Mouse (Mus musculus) c-Kit-positive CD71-positive TER-119-positive erythroid progenitor cells, embryonic 14.5 days (primary cell): ENCODE measurements around the gene Spry1.
"Not testable (repeated sequence)": the region's sequence is repeated elsewhere in the genome, so short reads cannot be mapped to it uniquely, and the experiment has no call there.

Source experiments
- DNase-seq: peaks from one replicate; pipeline ENCODE4 v3.0.0-alpha.2; 2013; ENCODE audit warnings: low spot score

Gene Spry1

GRCm38 (mm10) chr3:37639690-37640089 lies at the start of gene Spry1:
TSS of gene Spry1 (plus strand) at chr3:37639947.
- peak; percentile 89 for DNase-seq

GRCm38 (mm10) chr3:37595721-37596120 lies 44.0 kb upstream of the Spry1 start:
- no peak for DNase-seq

GRCm38 (mm10) chr3:37596519-37596918 lies 43.2 kb upstream of the Spry1 start:
- DNase-seq = no peak

GRCm38 (mm10) chr3:37597200-37597599 lies 42.5 kb upstream of the Spry1 start:
- DNase-seq = no peak

- not testable (repeated sequence) for DNase-seq
Observed at GRCm38 (mm10) chr3:37599641-37600040, 40.1 kb upstream of the Spry1 start.

GRCm38 (mm10) chr3:37602356-37602755 lies 37.4 kb upstream of the Spry1 start:
- no peak for DNase-seq

GRCm38 (mm10) chr3:37602890-37603289 lies 36.9 kb upstream of the Spry1 start:
- DNase-seq = no peak

- no peak for DNase-seq
Observed at GRCm38 (mm10) chr3:37603541-37603940, 36.2 kb upstream of the Spry1 start.

GRCm38 (mm10) chr3:37604976-37605875 lies 34.5 kb upstream of the Spry1 start:
- no peak for DNase-seq

- no peak for DNase-seq
Observed at GRCm38 (mm10) chr3:37605876-37606238, 33.9 kb upstream of the Spry1 start.

GRCm38 (mm10) chr3:37608926-37609325 lies 30.8 kb upstream of the Spry1 start:
- peak; percentile 21 for DNase-seq

- DNase-seq = no peak
Observed at GRCm38 (mm10) chr3:37610670-37611069, 29.1 kb upstream of the Spry1 start.

- DNase-seq = no peak
Observed at GRCm38 (mm10) chr3:37613722-37614121, 26.0 kb upstream of the Spry1 start.

GRCm38 (mm10) chr3:37614878-37615650 lies 24.7 kb upstream of the Spry1 start:
- DNase-seq = no peak

GRCm38 (mm10) chr3:37616586-37617547 lies 22.9 kb upstream of the Spry1 start:
- DNase-seq = no peak

GRCm38 (mm10) chr3:37632246-37632645 lies 7.5 kb upstream of the Spry1 start:
- no peak for DNase-seq

GRCm38 (mm10) chr3:37632751-37633150 lies 7.0 kb upstream of the Spry1 start:
- no peak for DNase-seq

- DNase-seq = peak; percentile 30
Observed at GRCm38 (mm10) chr3:37634648-37635047, 5.1 kb upstream of the Spry1 start.

- no peak for DNase-seq
Observed at GRCm38 (mm10) chr3:37636921-37637320, 2.8 kb upstream of the Spry1 start.

GRCm38 (mm10) chr3:37640162-37640721 lies 495 bp downstream of the Spry1 start:
- DNase-seq = no peak

GRCm38 (mm10) chr3:37640810-37641209 lies 1.1 kb downstream of the Spry1 start:
- peak; percentile 37 for DNase-seq
